Mouse (Mus musculus): Measurements from ENCODE around the gene Tsc2.
"Not testable (repeated sequence)": the region's sequence is repeated elsewhere in the genome, so short reads cannot be mapped to it uniquely, and the experiment has no call there.

Gene Tsc2

DNA sequence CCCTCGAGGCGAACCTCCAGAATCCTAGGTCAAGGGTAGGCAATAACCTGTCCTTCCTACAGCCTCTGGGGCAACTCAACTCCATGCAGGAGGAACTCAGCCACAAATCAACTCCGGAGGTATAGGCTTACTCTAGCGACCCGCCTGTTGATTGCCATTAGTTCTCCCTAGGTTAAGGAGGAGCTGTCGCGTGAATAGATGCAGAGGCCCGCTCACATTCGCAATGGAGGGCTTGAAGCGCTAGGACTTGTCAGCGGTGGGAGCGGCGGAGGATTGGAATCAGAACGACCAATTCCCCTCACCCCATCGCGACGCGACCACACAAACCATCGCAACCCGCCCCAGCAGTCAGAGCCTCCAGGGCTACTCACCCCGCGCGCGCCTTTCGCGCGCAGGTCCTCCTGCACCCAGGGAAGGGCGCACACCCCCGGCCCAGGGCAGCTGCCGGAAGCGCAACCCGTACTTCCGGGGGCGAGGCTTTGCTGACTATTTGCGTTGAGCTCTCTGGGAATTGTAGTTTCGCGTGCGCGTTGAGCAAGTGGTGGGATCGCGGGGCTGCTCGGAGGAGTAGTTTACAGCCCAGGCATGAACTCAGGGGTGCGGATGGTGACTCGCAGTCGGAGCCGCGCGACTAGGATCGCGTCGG is at the start of gene Tsc2, which contains the start of gene Nthl1:
Gene Tsc2, minus strand, starts transcription at position 464 of the 646 bp plus-strand sequence.
Gene Nthl1, plus strand, starts transcription at position 514 of the 646 bp plus-strand sequence.
- peak; percentile 84 for DNase-seq (ENCODE audit: low spot score)

- no peak for DNase-seq (ENCODE audit: low spot score)
Observed at GRCm38 (mm10) chr17:24677500-24678080, 45.2 kb upstream of the Tsc2 start.

DNA sequence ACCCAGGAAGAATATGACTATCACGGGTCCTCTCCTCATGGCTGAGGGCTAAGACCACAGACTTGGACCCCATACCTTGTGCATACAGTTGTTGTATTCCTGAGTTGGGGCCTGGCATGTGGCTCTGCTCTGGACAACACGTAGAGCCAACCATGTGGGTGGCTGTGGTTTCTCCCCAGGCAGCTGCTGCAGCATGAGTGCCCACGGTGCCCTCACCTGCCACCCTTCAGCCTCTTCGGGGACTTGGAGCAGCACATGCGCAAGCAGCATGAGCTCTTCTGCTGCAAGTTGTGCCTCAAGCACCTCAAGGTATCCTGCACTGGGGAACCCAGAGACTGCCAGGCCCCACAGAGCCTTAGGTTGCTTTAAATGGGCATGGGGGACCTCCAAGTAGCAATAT is 44.4 kb upstream of the Tsc2 start:
- DNase-seq (ENCODE audit: low spot score) = no peak

DNA sequence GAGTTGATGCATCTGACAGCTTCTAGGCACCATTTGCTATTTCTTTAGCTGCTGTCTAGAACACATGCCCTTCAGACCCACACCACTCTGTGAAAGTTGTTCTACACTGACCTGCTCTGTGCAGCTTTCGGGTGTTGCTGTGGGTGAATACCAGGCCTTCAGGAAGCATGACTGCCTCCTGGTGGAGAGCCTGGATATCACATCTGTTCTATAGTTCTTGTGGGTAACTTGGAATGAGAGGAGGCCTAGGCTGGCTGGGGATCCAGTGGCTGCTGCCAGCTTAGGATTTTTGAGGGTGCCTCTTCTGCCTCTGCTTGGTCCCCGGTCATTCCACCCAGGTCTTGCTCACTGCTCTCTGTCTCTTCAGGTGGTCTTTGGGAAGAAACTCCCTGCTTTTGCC is 43.8 kb upstream of the Tsc2 start:
- peak; percentile 80 for DNase-seq (ENCODE audit: low spot score)

DNA sequence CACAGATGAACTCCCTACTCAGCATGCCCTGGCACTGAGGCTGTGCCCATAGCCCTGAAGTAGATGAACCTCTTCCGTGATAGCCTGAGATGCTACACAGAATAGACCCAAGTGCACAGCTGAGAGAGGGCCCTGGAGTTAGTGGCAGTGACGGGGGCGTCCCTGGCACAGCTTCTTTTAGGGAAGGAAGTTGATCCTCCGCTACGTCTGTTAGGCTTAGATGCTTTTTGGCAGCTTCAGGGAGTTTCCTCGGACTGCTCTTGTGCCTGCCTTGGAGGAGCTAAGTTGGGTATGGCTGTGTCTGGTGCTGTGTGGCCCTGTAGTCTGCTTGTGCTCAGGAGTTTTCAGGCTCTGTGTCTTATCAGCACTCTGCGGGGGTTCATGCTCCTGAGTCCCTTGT is 41.8 kb upstream of the Tsc2 start:
- DNase-seq (ENCODE audit: low spot score) = no peak

DNA sequence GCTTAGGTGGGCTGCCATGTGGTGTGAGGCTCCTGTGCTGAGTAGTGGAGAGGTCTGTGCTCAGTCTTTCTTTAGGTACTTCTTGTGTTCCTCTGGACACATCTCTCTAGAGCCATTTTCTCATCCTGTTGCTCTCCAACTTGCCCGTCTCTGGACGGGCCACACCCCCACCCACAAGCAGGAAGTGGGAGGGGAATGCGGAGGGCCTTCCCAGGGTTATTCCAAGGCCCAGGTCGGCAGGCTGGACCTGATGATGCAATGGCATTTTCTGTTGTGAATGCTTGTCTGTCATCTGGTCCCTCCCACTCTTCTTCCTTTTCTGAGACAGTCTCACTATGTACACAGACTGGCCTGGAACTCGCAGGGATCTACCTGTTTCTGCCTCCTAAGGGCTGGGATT is 39.7 kb upstream of the Tsc2 start:
- DNase-seq (ENCODE audit: low spot score) = peak; percentile 70

DNA sequence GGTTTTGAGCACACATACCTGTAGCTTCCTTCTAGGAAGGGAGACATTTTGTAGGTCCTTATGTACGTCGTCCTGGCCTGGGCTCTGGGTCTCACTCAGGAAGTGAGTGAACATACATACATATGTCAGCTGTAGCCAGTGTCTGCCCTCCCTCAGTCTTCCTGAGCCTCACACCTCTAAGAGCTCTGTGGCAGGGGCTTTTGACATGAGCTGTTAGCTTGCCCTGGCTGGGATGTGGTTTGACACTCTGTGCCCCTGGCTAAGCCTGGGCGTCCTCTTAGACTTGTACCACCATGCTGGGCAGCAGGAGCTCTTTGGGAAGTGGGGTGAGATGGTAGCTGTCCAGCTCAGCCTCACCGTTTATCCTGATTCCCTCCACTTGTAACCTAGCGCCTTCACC is 38.9 kb upstream of the Tsc2 start:
- no peak for DNase-seq (ENCODE audit: low spot score)

DNA sequence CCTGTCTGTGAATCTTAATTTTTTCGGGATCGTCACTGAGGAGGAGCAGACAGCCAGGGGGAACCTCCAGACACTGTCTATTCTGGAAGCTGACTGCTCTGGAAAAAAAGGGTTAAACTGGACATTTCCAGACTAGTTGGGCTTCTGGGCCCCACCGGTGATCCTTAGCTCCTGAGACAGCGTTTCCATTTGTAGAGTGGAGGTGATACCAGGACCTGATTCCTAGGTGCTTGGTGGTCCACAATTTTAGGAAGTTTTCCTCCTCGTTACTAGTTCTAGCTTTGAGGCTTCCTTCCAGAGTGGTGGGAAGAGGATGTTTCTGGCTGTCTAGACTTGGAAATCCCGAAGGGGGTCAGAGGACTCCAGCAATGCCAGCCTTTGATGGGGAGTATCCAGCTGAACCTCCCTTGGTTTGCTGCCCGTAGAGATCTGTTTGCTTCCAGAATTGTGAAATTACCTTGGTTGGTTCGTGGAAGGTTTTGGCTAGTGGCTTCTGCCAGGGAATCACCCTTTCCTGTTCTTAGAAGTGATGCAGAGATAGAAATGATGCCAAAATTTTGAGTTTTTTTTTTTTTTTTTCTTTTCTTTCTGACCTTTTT is 37.9 kb upstream of the Tsc2 start:
- DNase-seq (ENCODE audit: low spot score) = peak; percentile 68

GRCm38 (mm10) chr17:24669545-24670245 is 37.3 kb upstream of the Tsc2 start, which contains the start of gene Zfp598:
Zfp598 (plus strand) TSS chr17:24669687.
- peak; percentile 92 for DNase-seq (ENCODE audit: low spot score)

- DNase-seq (ENCODE audit: low spot score) = not testable (repeated sequence)
Observed at GRCm38 (mm10) chr17:24669214-24669544, 36.7 kb upstream of the Tsc2 start.

GRCm38 (mm10) chr17:24667416-24667815 is 35.0 kb upstream of the Tsc2 start:
- peak; percentile 76 for DNase-seq (ENCODE audit: low spot score)

DNA sequence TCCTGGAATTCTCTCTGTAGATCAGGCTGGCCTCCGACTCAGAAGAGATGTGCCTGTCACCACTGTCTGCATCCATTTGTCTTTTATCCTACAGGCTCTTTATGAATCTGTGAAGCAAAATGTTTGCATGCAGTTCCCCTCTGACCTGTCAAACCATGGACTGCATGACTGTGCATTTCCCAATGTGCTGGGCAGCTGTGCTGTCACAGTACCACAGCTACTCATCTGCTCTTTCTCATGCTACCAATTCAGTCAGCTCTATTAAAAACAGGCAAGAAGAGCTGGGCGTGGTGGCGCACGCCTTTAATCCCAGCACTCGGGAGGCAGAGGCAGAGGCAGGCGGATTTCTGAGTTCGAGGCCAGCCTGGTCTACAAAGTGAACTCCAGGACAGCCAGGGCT is 34.6 kb upstream of the Tsc2 start:
- not testable (repeated sequence) for DNase-seq (ENCODE audit: low spot score)

DNA sequence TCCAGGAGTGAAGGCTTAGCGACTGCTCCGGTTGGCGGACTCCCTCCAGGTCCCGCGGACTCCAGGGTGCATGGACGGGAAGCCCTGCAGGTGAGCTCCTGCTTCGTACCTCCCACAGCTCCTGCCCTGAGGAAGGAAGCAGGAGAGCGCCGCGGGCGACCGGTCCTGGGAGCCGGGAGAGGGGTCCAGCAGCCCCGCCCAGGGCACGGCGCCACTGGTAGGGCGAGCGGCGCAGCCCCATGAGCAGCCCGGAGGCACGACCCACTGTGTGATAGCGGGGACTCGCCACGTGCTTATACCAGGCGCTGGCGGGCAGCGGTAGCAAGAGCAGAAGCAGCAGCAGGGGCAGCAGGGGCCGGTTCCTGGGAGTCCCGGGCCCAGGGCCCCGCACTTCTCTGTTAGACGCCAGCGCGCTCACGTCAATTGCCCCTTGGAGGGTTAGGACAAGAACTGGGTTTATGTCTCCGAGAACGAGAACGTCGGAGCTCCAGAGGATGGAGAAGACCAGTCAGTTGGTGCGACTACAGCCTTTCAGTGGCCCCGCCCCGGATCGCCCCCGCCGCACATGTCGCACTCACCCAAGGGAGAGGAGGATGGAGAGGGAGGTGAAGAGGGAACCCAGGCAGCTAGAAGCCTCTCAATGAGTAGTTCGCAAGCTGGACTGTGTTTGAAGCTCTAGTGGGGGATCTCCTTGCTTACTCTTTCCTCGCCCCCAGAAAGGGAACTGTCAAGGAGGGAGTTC is 25.8 kb upstream of the Tsc2 start, which contains the start of gene Npw:
Gene Npw, minus strand, starts transcription at position 441 of the 742 bp plus-strand sequence.
- no peak for DNase-seq (ENCODE audit: low spot score)

DNA sequence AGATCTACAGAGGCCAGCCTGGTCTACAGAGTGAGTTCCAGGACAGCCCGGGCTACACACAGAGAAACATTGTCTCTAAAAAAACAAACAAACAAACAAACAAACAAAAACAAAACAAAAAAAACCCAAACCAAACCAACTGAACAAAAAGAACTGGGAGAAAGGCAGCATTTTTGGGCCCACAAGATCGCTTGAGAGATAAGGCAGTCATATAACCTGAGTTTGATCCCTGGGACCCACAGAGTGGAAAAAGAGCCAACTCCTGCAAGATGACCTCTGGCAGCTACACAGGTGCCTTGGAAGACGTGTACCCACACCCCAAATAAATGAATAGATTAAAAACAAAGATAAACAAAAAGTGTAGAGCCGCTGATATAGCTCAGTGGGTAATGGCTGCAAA is 22.5 kb upstream of the Tsc2 start:
- DNase-seq (ENCODE audit: low spot score) = no peak

- DNase-seq (ENCODE audit: low spot score) = peak; percentile 51
Observed at GRCm38 (mm10) chr17:24653967-24654710, 21.7 kb upstream of the Tsc2 start.

GRCm38 (mm10) chr17:24651835-24652234 is 19.4 kb upstream of the Tsc2 start:
- DNase-seq (ENCODE audit: low spot score) = no peak

GRCm38 (mm10) chr17:24650766-24651165 is 18.3 kb upstream of the Tsc2 start:
- DNase-seq (ENCODE audit: low spot score) = no peak

- DNase-seq (ENCODE audit: low spot score) = no peak
Observed at GRCm38 (mm10) chr17:24650070-24650616, 17.7 kb upstream of the Tsc2 start, which contains the start of gene Slc9a3r2. Slc9a3r2 (minus strand) TSS chr17:24650327.

- no peak for DNase-seq (ENCODE audit: low spot score)
Observed at GRCm38 (mm10) chr17:24649581-24650069, 17.2 kb upstream of the Tsc2 start.

GRCm38 (mm10) chr17:24648731-24649377 is 16.4 kb upstream of the Tsc2 start:
- no peak for DNase-seq (ENCODE audit: low spot score)
